Mouse (Mus musculus) myocyte (in vitro differentiated cells): ENCODE results near the gene Tor3a.

ENCODE experiments used
- CEBPB ChIP-seq: IDR thresholded peaks from 2 replicates; pipeline ENCODE4 v1.6.1; 2011; ENCODE audit warnings: mild to moderate bottlenecking, moderate library complexity; ENCODE audit not compliant: poor library complexity, insufficient read depth, severe bottlenecking
- E2F4 ChIP-seq: IDR thresholded peaks from one replicate; pipeline ENCODE4 v1.6.1; 2011; ENCODE audit warnings: mild to moderate bottlenecking, control low read depth, moderate library complexity; ENCODE audit not compliant: insufficient read depth
- MAX ChIP-seq: IDR thresholded peaks from one replicate; pipeline ENCODE4 v1.6.1; 2011; ENCODE audit warnings: low read depth, mild to moderate bottlenecking, control low read depth
- MYOD1 ChIP-seq, 3 experiments: IDR thresholded peaks; one replicate each; pipeline ENCODE4 v1.6.1; 2011; ENCODE audit warnings: control low read depth in 2 of 3, low read depth in 2 of 3, mild to moderate bottlenecking in 2 of 3, moderate library complexity in 1 of 3; ENCODE audit not compliant: insufficient read length in 2 of 3, control insufficient read depth in 1 of 3
- MYOG ChIP-seq, 3 experiments: IDR thresholded peaks; one replicate each; pipeline ENCODE4 v1.6.1; 2011; ENCODE audit warnings: control low read depth in 2 of 3, low read depth in 2 of 3, mild to moderate bottlenecking in 2 of 3; ENCODE audit not compliant: insufficient read length in 2 of 3, control insufficient read depth in 1 of 3, insufficient read depth in 1 of 3
- POLR2A ChIP-seq: IDR thresholded peaks from one replicate; pipeline ENCODE4 v1.6.1; 2011; ENCODE audit warnings: low read depth, mild to moderate bottlenecking, control low read depth, moderate library complexity; ENCODE audit not compliant: insufficient read length
- POLR2AphosphoS2 ChIP-seq: IDR thresholded peaks from one replicate; pipeline ENCODE4 v1.6.1; 2011; ENCODE audit warnings: low read depth, control low read depth; ENCODE audit not compliant: insufficient read length
- REST ChIP-seq: IDR thresholded peaks from one replicate; pipeline ENCODE4 v1.6.1; 2011; ENCODE audit warnings: mild to moderate bottlenecking, control low read depth, moderate library complexity; ENCODE audit not compliant: insufficient read depth, insufficient read length
- TCF12 ChIP-seq: IDR thresholded peaks from one replicate; pipeline ENCODE4 v1.6.1; 2011; ENCODE audit warnings: mild to moderate bottlenecking, control low read depth; ENCODE audit not compliant: poor library complexity, insufficient read depth, severe bottlenecking
- TCF3 ChIP-seq: IDR thresholded peaks from one replicate; pipeline ENCODE4 v1.6.1; 2011; ENCODE audit warnings: low read depth, control low read depth; ENCODE audit not compliant: insufficient read length
- USF1 ChIP-seq: IDR thresholded peaks from one replicate; pipeline ENCODE4 v1.6.1; 2011; ENCODE audit warnings: low read depth, mild to moderate bottlenecking, control low read depth, moderate library complexity

DNA sequence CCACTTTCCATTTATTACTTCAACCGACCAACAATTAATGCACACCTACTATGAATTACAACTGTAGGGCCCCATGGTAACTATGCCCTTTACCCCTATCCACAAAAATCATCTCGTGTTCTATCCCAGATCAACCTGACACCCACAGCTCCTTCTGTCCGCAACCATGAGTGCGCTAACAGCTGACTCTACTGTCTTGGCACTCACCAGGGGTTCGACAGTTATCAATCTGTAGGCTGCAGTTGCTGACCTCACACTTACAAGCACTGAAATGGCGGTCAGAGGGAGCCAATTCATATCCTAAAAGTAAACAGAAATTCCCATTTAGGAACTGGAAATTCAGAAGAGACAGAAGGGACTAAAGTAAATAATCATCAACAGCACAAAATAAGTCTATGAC, 42.5 kb upstream of the Tor3a start:
- TF ChIP-seq MYOD1 (IDR thresholded peaks at IDR 0.05; ENCODE audit: control insufficient read depth in 1 of 3, insufficient read length in 2 of 3, low read depth in 2 of 3) (no peak), POLR2A (no peak), TCF12 (no peak), E2F4 (no peak), CEBPB (no peak), USF1 (no peak), POLR2AphosphoS2 (no peak), MAX (no peak), MYOG (IDR thresholded peaks at IDR 0.05; ENCODE audit: control insufficient read depth in 1 of 3, insufficient read depth in 1 of 3, insufficient read length in 2 of 3, low read depth in 2 of 3) (no peak), TCF3 (no peak), REST (no peak)
